Mouse (Mus musculus): Measurements from ENCODE around the gene Acvr1c. TPM values are rescaled to one million over a fixed set of nuclear protein-coding genes. Genes with fewer than 3 reads are reported as not detected.
A peak's percentile ranks its signal among the peaks of the same experiment; 100 is the strongest.

The Acvr1c gene
- polyA plus RNA-seq, 1 experiment = 0.28 TPM

DNA sequence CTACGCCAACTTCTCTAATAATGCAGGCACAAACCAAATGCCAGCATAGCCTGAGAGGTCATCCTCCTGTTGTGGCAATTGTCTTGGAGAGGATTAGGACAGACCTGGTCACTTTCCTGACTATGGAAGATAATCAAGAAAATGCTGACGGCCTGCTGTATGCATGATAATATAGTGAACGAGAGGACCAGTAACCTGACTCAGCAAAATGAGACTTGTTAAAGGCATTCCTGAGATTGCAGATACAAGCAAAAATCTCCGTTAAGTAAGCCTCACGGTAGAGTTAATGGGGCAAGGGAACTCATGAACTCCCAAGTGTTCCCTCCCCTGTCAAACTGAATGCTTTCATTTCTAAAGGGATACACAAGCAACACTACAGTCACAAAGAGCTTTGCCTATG is 28.1 kb downstream of the Acvr1c start:
- WGBS = 89% methylated on average over 5 of the region's 5 CpGs
- no peaks in the 10 kb centered on the region for H3K4me1 ChIP-seq (ENCODE audit: control insufficient read depth, insufficient read depth, insufficient read length, low read length)
- H3K27me3 ChIP-seq (ENCODE audit: control insufficient read depth, insufficient read depth, low read length) = no peaks in the 10 kb centered on the region; the same call in 1 of the 2 replicates
- no peak for TF ChIP-seq CTCF (IDR thresholded peaks at IDR 0.05; ENCODE audit: extremely low read depth, insufficient read length, insufficient replicate concordance, low read depth, low read length)
- no peak for TF ChIP-seq POLR2A (IDR thresholded peaks at IDR 0.05; ENCODE audit: low read depth, low read length)
- H3K36me3 ChIP-seq (ENCODE audit: control insufficient read depth, insufficient read depth, low read length) = no peaks in the 10 kb centered on the region
- H3K4me3 ChIP-seq (ENCODE audit: low read depth, low read length) = no peak overlapping the region
- no peak overlapping the region for H3K27ac ChIP-seq (ENCODE audit: insufficient read depth, low read depth, low read length)

DNA sequence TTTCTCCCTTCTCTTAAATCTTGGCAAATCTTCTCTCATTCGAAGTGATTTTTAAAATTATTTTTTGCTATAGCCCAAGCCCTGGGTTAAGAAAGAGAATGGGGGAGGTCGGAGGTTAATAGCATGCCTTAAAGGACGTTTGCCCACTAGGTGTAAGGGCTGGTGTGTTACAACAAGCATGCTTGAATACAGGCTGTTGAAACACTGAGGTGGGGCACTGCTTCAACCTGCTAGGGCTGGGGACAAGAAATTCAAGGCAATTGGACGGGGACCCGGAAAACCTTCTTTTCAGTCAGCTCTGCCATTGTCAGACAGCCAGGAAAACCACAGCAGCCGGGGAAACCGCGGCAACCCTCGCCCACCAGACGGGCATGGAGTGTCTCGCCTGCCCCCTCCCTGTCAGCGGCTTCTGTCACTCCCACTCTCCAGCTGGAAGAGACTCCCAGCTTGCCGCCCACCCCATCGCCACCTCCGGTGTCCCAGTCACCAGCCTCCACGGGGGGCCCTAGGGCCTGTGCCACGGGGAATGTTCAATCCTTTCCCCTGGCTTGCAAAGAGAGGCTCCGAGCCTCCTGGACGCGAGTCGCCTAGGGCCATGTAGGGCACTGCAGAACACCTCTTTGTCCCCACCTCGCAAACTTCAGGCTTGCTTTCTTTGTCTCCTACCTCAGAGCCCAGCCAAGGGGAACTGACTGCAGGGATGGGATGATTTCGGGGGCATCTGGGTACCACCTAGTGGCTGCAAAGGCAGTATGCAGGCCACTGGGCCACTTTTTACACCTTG is 33.4 kb downstream of the Acvr1c start:
- 0 out of 2 replicates have a peak overlapping the region, but pooled peaks have one; percentile 0 for H3K4me3 ChIP-seq (ENCODE audit: low read depth, low read length)
- WGBS = 52% methylated on average over 23 of the region's 23 CpGs
- H3K27ac ChIP-seq (ENCODE audit: insufficient read depth, low read depth, low read length) = no peak overlapping the region
- H3K36me3 ChIP-seq (ENCODE audit: control insufficient read depth, insufficient read depth, low read length) = no peaks in the 10 kb centered on the region
- no peak for TF ChIP-seq POLR2A (IDR thresholded peaks at IDR 0.05; ENCODE audit: low read depth, low read length)
- TF ChIP-seq CTCF (IDR thresholded peaks at IDR 0.05; ENCODE audit: extremely low read depth, insufficient read length, insufficient replicate concordance, low read depth, low read length) = peak; percentile 13; the same call in 1 of the 2 replicates
- no peaks in the 10 kb centered on the region for H3K4me1 ChIP-seq (ENCODE audit: control insufficient read depth, insufficient read depth, insufficient read length, low read length)
- H3K27me3 ChIP-seq (ENCODE audit: control insufficient read depth, insufficient read depth, low read length) = no peaks in the 10 kb centered on the region; the same call in 1 of the 2 replicates

DNA sequence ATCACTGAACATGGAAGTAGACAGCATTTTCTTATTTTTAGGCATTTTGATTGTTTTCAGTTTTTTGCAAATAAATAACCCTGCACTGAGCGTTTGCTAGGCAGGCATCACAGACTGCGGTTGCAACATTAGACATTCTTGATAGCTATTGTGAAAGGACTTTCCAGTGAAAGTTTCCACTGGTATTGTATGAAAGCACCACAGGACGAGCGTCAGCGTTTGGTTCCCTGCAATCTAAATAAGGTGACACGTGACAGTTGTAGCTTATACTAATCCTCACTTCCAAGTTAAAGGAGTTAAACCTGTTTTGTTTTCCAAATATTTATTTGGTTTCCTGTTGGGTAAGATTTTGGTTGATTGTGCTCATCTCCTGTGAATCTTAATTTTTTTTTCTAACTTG is 34.4 kb downstream of the Acvr1c start:
- Histone ChIP-seq H3K36me3 (ENCODE audit: control insufficient read depth, insufficient read depth, low read length) (no peaks in the 10 kb centered on the region), H3K27me3 (ENCODE audit: control insufficient read depth, insufficient read depth, low read length) (no peaks in the 10 kb centered on the region; the same call in 1 of the 2 replicates), H3K4me3 (ENCODE audit: low read depth, low read length) (no peak overlapping the region), H3K27ac (ENCODE audit: insufficient read depth, low read depth, low read length) (no peak overlapping the region), H3K4me1 (ENCODE audit: control insufficient read depth, insufficient read depth, insufficient read length, low read length) (no peaks in the 10 kb centered on the region)
- TF ChIP-seq CTCF (IDR thresholded peaks at IDR 0.05; ENCODE audit: extremely low read depth, insufficient read length, insufficient replicate concordance, low read depth, low read length) (no peak), POLR2A (IDR thresholded peaks at IDR 0.05; ENCODE audit: low read depth, low read length) (no peak)
- 82% methylated on average over 6 of the region's 6 CpGs for WGBS

DNA sequence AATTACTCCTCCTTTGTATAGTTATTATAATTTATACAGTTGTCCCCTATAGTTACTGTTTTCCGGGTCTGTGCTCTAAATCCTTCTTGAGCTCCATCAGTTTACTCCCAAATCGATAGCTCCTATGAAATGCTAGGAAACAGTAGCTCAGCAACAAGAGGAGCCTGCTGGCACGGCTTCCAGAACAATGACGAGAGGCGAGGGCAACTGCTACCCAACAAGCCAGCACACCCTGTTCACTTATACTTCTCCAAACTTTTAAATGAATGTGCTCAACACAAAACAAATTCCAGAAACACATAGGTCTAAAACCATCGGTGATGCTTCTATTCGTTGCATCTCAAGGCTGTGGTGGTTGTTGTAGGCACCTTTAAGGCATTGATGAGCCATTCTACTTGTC is 41.5 kb downstream of the Acvr1c start:
- Histone ChIP-seq H3K4me3 (ENCODE audit: low read depth, low read length) (no peak overlapping the region), H3K27ac (ENCODE audit: insufficient read depth, low read depth, low read length) (no peak overlapping the region), H3K4me1 (ENCODE audit: control insufficient read depth, insufficient read depth, insufficient read length, low read length) (no peaks in the 10 kb centered on the region), H3K27me3 (ENCODE audit: control insufficient read depth, insufficient read depth, low read length) (no peaks in the 10 kb centered on the region), H3K36me3 (ENCODE audit: control insufficient read depth, insufficient read depth, low read length) (no peaks in the 10 kb centered on the region)
- TF ChIP-seq CTCF (IDR thresholded peaks at IDR 0.05; ENCODE audit: extremely low read depth, insufficient read length, insufficient replicate concordance, low read depth, low read length) (no peak), POLR2A (IDR thresholded peaks at IDR 0.05; ENCODE audit: low read depth, low read length) (no peak)
- 92% methylated on average over 7 of the region's 7 CpGs for WGBS

DNA sequence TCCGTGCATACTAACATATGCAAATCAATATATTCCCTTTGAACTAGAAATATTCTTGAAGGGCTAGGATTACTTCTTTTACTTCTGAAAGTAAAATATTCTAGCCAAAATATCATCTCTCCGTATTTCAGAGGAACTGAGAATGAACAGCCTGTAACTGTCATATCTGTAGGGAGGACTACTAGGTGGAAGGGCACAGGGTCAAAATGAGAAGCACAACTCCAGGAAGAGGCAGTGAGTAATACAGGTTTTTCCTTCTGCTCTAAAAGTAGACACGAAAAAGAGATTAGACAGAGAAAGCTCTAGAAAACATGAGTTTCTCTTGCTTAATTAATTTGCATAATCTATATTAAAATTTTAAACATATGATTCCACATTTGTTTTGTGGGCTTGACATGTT is 48.0 kb downstream of the Acvr1c start:
- no peak for TF ChIP-seq POLR2A (IDR thresholded peaks at IDR 0.05; ENCODE audit: low read depth, low read length)
- no peak for TF ChIP-seq CTCF (IDR thresholded peaks at IDR 0.05; ENCODE audit: extremely low read depth, insufficient read length, insufficient replicate concordance, low read depth, low read length)
- H3K27ac ChIP-seq (ENCODE audit: insufficient read depth, low read depth, low read length) = no peak overlapping the region
- H3K27me3 ChIP-seq (ENCODE audit: control insufficient read depth, insufficient read depth, low read length) = no peaks in the 10 kb centered on the region
- 48% methylated on average over 3 of the region's 3 CpGs for WGBS
- no peaks in the 10 kb centered on the region for H3K4me1 ChIP-seq (ENCODE audit: control insufficient read depth, insufficient read depth, insufficient read length, low read length)
- no peak overlapping the region for H3K4me3 ChIP-seq (ENCODE audit: low read depth, low read length)
- no peaks in the 10 kb centered on the region for H3K36me3 ChIP-seq (ENCODE audit: control insufficient read depth, insufficient read depth, low read length)

DNA sequence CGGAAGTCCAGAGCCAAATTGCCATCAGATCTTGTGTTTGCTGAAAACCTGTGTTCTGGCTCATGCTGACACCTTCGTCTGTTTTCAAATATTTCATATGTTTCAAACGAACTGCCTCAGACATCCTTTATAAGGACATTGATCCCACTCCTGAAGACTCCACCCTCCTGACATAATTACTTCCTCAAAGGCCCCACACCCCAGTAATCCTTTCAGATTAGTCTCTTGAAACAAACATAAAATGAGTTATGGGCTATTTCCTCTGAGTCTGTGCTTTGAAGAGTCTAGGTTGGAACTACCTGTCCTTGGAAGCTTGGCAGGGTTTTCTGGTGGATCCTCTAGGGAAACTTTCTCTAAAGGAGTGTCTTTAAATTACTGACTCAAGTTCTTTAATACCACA is 53.2 kb downstream of the Acvr1c start:
- WGBS = 37% methylated on average over 3 of the region's 3 CpGs
- no peaks in the 10 kb centered on the region for H3K27me3 ChIP-seq (ENCODE audit: control insufficient read depth, insufficient read depth, low read length)
- no peak overlapping the region for H3K27ac ChIP-seq (ENCODE audit: insufficient read depth, low read depth, low read length)
- H3K4me1 ChIP-seq (ENCODE audit: control insufficient read depth, insufficient read depth, insufficient read length, low read length) = no peaks in the 10 kb centered on the region; the same call in 1 of the 2 replicates
- no peak overlapping the region for H3K4me3 ChIP-seq (ENCODE audit: low read depth, low read length)
- no peak for TF ChIP-seq POLR2A (IDR thresholded peaks at IDR 0.05; ENCODE audit: low read depth, low read length)
- no peak for TF ChIP-seq CTCF (IDR thresholded peaks at IDR 0.05; ENCODE audit: extremely low read depth, insufficient read length, insufficient replicate concordance, low read depth, low read length)
- H3K36me3 ChIP-seq (ENCODE audit: control insufficient read depth, insufficient read depth, low read length) = no peaks in the 10 kb centered on the region

DNA sequence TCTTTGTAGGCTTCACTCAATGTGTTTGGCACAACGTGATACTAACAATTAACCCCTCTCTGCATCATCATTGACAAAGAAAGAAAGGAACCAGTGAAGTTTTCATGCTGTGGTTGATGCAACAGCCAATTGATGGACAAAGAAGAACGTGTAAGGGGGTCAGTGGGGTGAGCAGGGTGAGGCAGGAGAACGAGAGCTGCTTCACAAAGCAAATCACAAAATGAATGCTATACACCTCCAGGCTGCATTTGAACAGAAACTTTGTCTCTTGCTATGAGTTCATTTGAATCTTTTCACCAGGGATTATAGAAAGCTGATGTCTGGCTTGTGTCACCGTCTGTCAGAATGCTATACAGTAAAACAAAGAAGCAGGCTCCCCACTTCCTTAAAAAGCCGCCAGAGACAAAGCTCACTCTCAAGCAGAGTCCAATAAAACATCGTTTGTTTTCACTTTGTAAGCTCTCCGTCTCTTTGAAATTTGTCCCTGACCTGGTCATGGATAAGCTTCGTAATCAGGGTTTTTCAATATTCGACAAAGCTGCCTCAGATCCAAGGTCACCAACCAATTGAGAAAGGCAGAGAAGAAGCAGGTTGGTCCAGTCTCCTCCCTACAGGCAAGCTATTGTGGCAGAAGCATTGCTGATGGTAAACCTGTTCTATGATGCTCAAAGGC is 67.8 kb downstream of the Acvr1c start:
- Histone ChIP-seq H3K4me3 (ENCODE audit: low read depth, low read length) (no peak overlapping the region), H3K4me1 (ENCODE audit: control insufficient read depth, insufficient read depth, insufficient read length, low read length) (peaks cover 2% of the 10 kb centered on the region; the same call in 1 of the 2 replicates), H3K27me3 (ENCODE audit: control insufficient read depth, insufficient read depth, low read length) (no peaks in the 10 kb centered on the region), H3K36me3 (ENCODE audit: control insufficient read depth, insufficient read depth, low read length) (no peaks in the 10 kb centered on the region), H3K27ac (ENCODE audit: insufficient read depth, low read depth, low read length) (no peak overlapping the region)
- no peak for TF ChIP-seq CTCF (IDR thresholded peaks at IDR 0.05; ENCODE audit: extremely low read depth, insufficient read length, insufficient replicate concordance, low read depth, low read length)
- TF ChIP-seq POLR2A (IDR thresholded peaks at IDR 0.05; ENCODE audit: low read depth, low read length) = no peak
- WGBS = 9% methylated on average over 9 of the region's 9 CpGs
